Mouse (Mus musculus) embryo, embryonic 11.5 days (tissue): ENCODE data around the gene Tmem170b.
"Not testable (repeated sequence)": the region's sequence is repeated elsewhere in the genome, so short reads cannot be mapped to it uniquely, and the experiment has no call there.

Experiments used
- DNase-seq: peaks from one replicate; pipeline ENCODE4 v3.0.0-alpha.2; 2012; ENCODE audit warnings: low read depth, low spot score

Gene Tmem170b

DNA sequence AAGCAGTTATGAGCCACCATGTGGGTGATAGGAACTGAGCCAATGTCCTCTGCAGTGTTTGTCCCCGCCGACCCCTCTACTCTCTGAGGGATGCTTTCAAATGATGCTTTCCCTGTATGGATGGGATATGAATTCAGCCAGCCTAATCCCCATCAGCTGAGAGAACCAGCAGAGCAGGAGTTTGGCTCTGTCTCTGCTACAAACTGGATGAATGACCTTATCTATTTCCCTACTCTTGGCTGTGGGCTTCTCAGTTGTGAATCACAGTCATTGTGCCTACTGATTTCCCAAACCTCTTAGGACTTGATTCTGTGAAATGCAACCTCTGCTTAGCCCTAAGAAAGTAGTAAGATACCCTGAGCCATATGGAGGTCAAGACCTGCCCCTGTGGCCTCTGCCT is 64.2 kb downstream of the Tmem170b start:
- DNase-seq, result no peak

DNA sequence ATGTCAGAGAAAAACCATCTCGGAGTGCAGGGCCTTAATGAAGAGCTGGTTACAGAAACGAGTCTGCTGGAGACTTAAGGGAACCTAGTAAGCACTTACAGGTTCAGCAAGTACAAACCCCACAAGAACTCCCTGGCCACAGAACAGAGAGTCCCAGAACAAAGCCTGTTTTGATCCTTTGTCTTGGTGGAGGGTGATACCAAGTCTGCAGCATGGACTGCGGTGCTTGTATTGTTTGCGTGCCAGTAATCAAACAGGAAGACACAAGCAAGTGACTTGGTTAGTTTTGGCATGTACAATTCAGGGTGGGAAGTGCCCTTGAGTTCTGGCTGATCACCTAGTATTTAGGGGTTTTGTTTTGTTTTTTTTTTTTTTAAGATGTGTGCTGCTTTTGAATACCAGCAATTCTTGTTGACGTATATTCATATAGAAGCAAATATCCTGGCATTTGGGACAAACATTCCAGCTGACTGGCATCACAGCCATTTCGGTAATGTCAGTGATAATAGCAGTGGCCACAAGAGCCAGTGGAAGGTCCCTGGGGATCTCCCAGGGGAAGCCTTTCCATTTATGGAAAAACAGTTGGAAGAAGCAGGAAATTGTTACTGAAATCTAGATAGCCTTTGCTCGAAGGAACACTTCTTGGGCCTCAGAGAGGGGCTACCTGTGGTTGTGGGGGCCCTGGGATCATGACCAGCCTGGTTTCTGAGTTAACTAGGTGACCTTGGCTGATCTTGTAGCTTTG is 64.9 kb downstream of the Tmem170b start:
- DNase-seq, result no peak

DNA sequence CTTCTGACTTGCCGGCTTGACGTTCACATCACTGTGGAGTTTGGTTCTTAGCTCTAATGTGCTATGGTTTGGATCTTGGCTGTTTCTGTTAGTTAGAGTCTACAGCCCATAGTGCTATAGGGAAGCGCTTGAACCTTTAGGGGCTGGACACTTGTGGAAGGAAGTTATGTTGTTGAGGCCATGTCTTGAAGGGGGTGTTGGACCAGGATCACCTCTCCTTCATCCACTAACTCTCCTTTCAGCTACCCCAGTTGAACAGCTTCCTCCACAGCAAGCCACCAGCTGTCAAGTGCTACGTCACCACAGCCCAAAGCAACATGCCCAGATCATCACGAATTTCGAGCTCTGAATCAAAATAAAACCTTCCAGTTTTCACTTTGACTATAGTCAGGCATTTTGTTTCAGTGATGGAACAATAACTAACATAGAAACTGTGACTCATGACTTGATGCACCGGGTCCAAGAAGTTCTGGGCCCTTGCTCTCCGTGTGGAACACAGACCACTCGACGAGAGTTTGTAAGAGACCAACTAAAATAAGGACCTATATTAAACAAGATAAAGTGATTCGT is 65.5 kb downstream of the Tmem170b start:
- no peak for DNase-seq

DNA sequence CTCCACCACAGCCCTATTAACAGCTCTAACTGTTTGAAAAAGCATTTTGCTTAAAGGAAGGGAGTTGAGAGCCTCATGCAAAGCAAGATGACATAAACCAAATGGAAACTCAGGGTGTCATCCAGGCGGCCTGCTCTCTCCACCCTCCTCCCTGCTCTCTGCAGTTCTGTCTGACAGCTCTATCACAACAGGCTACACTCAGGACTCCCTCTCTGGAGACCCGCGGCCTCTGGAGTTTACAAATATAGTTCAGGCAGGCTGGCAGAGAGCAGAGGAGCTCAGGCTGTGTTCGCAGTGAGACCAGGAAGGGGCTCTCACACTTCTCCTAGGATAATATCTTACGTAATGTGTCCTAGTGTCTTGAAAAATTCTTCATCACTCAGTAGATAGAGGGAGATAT is 67.2 kb downstream of the Tmem170b start:
- not testable (repeated sequence) for DNase-seq

DNA sequence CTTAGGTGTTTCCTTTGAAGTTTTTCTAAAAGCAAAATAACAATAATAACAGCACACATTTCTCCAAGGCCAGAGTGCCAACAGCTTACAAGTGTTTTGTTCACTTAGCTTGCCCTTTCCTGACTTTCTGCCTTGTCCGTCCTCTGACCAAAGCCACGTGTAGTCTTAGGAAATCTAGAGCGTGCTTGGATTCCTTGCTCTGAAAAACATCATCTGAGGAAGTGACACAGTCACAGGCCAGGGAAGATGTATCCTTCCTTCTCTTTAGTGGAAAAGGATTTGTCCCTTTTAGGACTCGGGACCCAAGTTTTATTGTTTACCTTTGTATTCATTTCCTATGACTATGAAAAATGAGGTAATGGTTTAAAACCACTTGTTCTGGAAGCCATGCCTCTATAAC is 67.8 kb downstream of the Tmem170b start:
- DNase-seq, result no peak

DNA sequence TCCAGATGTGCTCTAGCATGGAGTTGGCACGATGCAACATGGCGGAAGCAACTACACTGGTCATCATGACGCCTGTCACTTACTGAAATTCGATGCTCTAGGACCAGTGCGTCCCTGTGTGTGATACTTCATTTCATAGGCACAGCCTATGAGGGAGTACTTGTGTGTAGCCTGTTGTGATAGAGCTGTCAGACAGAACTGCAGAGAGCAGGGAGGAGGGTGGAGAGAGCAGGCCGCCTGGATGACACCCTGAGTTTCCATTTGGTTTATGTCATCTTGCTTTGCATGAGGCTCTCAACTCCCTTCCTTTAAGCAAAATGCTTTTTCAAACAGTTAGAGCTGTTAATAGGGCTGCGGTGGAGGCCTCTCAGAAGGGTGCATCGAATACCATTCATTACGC is 68.9 kb downstream of the Tmem170b start:
- not testable (repeated sequence) for DNase-seq

DNA sequence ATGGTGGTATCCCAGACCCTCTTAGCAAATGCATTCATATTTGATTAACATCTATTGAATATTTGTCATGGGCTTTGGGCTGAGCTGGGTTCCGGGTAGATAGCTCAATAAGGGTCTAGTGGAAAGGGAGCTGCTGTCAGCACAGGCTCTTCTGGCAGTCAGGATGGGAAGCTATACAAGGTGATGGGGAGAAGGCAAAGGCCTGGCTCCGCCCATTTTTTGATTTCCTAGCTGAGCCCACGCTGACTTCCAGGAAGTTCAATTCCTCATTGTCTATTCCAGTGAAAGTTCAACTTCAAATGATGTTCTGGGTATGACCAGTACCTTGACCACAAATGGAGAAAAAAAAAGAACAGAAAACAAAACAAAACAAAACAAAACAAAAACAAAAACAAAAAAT is 69.8 kb downstream of the Tmem170b start:
- DNase-seq, result no peak

DNA sequence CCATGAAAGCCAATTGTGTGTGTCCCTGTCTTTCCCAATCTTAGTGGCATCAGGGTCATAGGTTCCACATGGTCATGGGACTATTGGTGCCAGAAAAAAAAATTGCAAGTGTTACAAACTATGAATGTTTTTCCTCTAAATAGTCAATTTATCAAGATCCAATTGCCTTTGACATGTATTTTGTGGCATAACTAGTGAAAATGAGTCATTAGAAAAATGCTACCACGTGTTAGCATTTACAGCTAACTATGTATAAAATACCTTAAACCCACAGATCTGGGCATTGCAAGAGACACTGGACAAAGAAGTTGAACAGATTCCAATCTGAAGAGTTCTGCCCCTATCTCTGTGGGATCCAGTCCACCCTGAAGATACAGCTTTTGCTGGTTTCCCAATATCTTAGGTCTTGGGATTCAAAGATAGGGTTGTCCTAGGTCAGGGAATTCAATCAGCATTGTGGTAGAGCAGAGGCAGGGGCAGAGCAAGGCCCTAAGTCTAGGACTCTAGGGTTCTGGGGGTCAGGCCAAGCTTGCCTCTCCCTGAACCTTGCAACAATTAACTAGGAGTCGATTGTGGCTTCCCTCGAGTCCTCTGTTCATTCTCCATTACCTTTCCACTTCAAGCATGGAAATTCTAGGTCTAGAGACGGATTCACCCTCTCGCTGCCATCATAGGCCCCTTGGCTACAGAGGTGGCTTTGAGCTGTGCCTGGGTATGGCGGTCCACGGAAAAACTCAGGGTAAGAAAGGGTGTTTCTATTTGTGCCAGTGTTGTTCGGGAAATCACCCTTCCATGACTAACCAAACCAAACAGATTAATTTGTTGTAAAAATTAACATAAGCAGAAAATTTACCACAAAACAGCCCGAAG is 70.5 kb downstream of the Tmem170b start:
- no peak for DNase-seq

DNA sequence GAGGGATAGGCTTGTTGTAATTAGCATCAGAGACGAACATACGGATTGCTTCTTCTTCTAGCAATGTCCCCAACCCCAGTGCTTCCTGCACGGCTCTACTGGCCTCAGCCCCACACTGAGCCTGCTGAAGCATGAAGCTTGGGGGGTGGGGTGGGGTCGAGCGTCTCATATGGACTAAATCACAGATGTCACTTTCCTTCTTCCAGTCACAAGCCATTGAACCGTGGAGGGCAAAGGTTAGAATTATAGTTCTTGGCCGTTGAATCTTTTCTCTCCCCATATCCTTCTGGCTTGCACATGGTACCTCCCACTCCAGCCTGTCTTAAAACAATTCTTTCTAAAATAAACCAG is 71.1 kb downstream of the Tmem170b start:
- peak; percentile 8 for DNase-seq

DNA sequence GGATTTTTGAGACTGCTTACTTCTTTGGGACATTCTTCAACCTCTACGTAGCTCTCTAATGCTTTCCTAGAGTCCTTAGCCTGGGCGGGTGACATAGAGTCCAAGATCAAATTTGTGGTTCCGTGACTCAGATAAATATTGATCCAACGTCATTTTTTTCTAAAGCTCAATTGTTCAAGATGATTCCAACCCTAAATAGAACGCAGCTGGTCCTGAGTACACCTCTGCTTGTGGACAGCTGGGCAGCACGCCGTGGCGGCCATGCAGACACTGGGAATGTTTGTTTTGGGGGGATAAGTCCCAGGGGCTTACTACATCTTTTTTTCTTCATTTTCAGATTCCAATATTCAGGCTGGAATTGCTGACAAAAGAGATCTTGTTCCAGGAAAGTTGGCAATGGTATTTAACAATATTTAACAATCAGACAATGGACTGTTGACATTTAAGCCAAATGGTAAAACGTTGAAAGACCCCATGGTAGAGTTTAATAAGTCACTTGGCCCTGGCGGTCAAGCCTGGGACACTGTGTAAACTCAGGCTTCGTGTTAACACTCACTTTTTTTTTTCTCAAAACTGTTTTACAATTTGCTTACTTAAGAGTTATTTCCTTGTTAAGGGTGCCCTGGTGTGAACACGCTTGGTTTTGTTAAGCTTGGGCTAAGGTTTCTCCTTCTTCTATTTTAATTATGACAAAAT is 75.3 kb downstream of the Tmem170b start:
- no peak for DNase-seq

DNA sequence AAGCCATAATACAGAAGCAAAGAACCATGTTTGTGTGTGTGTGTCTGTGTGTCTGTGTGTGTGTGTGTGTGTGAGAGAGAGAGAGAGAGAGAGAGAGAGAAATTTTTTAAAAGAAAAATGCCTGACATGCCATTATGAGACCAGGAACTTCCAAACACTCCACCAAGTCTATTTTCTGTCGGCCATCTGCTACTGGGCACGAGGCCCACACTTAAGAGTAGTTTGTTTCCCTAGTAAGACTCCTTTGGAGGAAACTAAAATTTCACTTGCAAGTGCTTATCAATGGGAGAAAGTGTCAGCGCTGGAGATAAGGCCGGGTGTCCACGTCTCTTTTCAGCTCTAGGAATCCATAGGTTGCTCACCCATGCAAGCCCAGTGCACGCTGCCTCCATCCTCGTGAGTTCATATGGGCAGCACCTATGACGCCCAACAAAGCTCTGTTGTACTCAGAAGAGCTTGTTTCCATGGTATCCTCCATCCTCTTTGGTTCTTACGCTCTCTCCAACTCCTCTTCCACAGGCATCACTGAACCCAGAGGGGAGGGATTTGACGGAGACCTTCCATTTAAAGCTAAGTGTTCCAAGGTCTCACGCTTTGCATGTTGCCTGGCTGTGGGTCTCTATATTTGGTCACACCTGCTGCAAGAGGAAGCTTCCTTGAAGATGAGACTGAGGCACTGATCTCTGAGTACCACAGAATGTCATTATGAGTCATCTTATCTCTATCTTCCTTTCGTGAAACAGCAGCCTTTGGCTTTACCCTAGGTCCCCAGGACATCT is 76.8 kb downstream of the Tmem170b start:
- no peak for DNase-seq

DNA sequence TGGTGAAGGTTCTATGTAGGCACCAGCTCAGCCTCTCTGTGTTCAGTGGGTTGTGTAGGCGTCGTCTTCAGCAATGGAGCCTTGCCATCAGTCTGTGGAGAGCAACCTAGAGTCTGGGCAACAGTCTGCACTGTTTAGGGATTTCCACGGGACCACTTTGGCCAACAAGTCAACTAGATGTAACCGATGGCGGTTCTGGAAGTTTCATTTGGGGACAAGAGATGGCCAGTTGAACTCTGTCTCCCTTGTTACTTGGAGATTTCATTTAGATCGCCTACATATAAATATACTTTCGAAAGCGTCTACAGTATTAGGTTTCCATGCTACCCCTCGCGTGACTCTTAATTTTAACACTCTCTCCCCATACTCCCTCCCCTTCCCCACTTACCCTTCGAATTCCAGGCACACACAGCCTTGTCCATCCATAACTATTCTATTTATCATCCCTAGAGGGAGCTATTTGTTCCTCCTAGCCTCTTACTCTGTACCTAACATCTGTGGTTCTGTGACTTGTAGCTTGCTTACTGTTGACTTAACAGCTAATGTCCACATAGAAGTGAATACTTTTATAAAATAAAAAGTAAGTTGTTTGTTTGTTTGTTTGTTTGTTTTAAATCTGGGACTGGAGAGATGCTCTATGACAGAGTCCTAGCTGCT is 77.8 kb downstream of the Tmem170b start:
- no peak for DNase-seq

DNA sequence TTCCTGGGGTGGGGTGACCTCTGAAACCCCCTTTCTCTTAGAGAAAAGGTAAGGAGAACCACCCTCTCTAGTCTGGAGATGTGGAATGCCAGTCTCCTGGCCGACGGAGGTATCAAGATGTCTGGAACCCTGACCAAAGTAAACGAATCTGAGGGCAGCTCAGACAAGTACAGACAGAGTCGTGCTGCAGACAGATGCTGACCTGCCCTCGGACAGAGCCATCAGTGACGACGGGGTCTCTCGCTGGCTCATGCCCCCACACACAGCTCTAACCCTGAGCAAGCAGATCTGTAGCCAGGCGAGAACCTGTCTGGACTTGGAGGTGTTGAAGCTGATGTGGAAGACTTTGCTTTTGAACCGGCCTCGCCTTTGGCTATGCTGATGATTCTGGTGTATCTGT is 79.8 kb downstream of the Tmem170b start:
- DNase-seq, result no peak

DNA sequence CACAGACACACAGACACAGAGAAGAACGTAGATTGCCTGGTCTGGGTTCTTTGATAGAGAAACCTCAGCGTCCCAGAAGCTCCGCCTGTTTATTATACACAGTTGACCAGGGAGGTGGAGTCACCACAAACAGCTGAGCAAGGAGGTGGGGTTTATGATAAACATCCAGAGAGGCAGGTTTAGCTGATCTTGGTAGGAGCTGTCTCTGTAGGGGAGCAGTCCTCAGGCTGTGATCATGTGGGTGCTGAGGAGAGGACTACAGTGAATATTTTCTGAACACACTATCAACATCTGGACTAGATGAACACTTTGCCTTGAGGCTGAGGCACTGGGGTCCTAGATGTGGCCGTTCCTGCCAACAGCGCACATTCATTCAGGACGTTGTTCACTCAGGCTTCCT is 83.3 kb downstream of the Tmem170b start:
- DNase-seq, result no peak

DNA sequence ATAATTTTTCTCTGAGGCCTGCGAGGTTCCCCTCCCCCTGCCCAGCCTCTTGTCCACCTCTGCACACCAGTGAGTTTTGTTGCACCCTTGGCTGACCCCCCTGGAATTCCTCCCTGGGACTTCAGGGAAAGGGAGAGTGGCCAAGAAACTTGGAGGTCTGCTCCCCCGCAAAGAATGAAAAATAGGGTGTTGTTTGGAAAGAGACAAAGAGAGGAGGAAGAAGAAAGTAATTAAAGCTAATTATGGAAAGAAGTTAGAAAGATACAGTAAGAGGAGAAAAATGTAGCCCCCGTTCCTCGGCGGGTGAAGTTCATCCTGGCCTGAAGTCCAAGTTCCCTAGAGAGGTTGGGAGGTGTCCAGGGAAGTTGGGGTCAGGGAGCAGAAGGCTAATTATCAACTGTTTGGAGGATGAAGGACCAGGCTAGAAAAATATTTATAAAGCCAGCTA is 83.9 kb downstream of the Tmem170b start:
- no peak for DNase-seq
